Mouse (Mus musculus) MEL (cell line): ENCODE measurements around the gene Hoxb8. TPM values are rescaled to one million over a fixed set of nuclear protein-coding genes. Genes with fewer than 3 reads are reported as not detected.

Experiments used
- DNase-seq: peaks from one replicate; pipeline ENCODE4 v3.0.0; 2011; ENCODE audit warnings: low read depth, low spot score
- H3K27ac ChIP-seq: 2 replicates; pipeline ENCODE4 v1.5.1; 2012; ENCODE audit warnings: low read depth, mild to moderate bottlenecking, control low read depth, low read length, moderate library complexity; ENCODE audit not compliant: control insufficient read depth
- H3K27me3 ChIP-seq, 2 experiments: fragments of 150-350 bp in 1 of 2; sonication (generic) in 1 of 2; 2 replicates each; pipeline ENCODE4 v1.6.1; 2012; ENCODE audit warnings: low read length in 2 of 2, mild to moderate bottlenecking in 2 of 2, improper control_type of control experiment in 1 of 2, moderate library complexity in 1 of 2; ENCODE audit not compliant: insufficient read depth in 2 of 2, control insufficient read depth in 1 of 2
- H3K36me3 ChIP-seq, 2 experiments: 2 replicates each; pipeline ENCODE4 v1.6.1; 2012 to 2014; ENCODE audit warnings: low read length in 2 of 2, improper control_type of control experiment in 1 of 2, inconsistent platforms in 1 of 2, mild to moderate bottlenecking in 1 of 2; ENCODE audit not compliant: insufficient read depth in 2 of 2, control insufficient read depth in 1 of 2
- H3K4me1 ChIP-seq, 2 experiments: fragments of 150-350 bp in 1 of 2; sonication (generic) in 1 of 2; 2 replicates each; pipeline ENCODE4 v1.6.1; 2012; ENCODE audit warnings: low read length in 2 of 2, improper control_type of control experiment in 1 of 2, mild to moderate bottlenecking in 1 of 2; ENCODE audit not compliant: insufficient read depth in 2 of 2, control insufficient read depth in 1 of 2
- H3K4me3 ChIP-seq, 2 experiments: fragments of 150-350 bp in 1 of 2; sonication (generic) in 1 of 2; 2 replicates each; pipeline ENCODE4 v1.5.1; 2012; ENCODE audit warnings: low read depth in 2 of 2, low read length in 2 of 2, mild to moderate bottlenecking in 2 of 2, moderate library complexity in 2 of 2, control low read depth in 1 of 2, improper control_type of control experiment in 1 of 2; ENCODE audit not compliant: control insufficient read depth in 1 of 2, insufficient read depth in 1 of 2
- H3K79me2 ChIP-seq: 2 replicates; pipeline ENCODE4 v1.6.1; 2012; ENCODE audit warnings: mild to moderate bottlenecking, low read length, moderate library complexity; ENCODE audit not compliant: control insufficient read depth, poor library complexity, insufficient read depth
- H3K9ac ChIP-seq: 2 replicates; pipeline ENCODE4 v1.6.1; 2012; ENCODE audit warnings: low read depth, mild to moderate bottlenecking, control low read depth, low read length, moderate library complexity; ENCODE audit not compliant: control insufficient read depth, poor library complexity, severe bottlenecking
- H3K9me3 ChIP-seq: fragments of 150-350 bp; sonication (generic); replicated peaks from 2 replicates; pipeline ENCODE4 v1.6.1; 2012; ENCODE audit warnings: mild to moderate bottlenecking, low read length, improper control_type of control experiment, moderate library complexity; ENCODE audit not compliant: insufficient read depth
- BHLHE40 ChIP-seq: IDR thresholded peaks from 2 replicates; pipeline ENCODE4 v1.6.1; 2012; ENCODE audit warnings: low read depth, mild to moderate bottlenecking, inconsistent platforms, low read length, improper control_type of control experiment, borderline replicate concordance
- CTCF ChIP-seq, 3 experiments: IDR thresholded peaks in 2 of 3; conservative IDR thresholded peaks in 1 of 3; 2 replicates each; pipeline ENCODE4 v1.5.1; 2011 to 2012; ENCODE audit warnings: low read length in 3 of 3, low read depth in 2 of 3, mild to moderate bottlenecking in 2 of 3, improper control_type of control experiment in 1 of 3, inconsistent platforms in 1 of 3, mixed read lengths in 1 of 3, moderate library complexity in 1 of 3; ENCODE audit not compliant: control insufficient read depth in 1 of 3, insufficient read depth in 1 of 3, poor library complexity in 1 of 3, severe bottlenecking in 1 of 3
- EP300 ChIP-seq, 2 experiments: IDR thresholded peaks; 2 replicates each; pipeline ENCODE4 v1.6.1; 2011; ENCODE audit warnings: improper control_type of control experiment in 2 of 2, low read length in 2 of 2, low read depth in 1 of 2, mild to moderate bottlenecking in 1 of 2
- ETS1 ChIP-seq: IDR thresholded peaks from 2 replicates; pipeline ENCODE4 v1.6.1; 2012; ENCODE audit warnings: low read depth, mild to moderate bottlenecking, inconsistent platforms, low read length, improper control_type of control experiment, moderate library complexity
- MAX ChIP-seq: IDR thresholded peaks from 2 replicates; pipeline ENCODE4 v1.6.1; 2011; ENCODE audit warnings: low read length, improper control_type of control experiment
- MEF2A ChIP-seq: IDR thresholded peaks from 2 replicates; pipeline ENCODE4 v1.6.1; 2014; ENCODE audit warnings: low read depth, mild to moderate bottlenecking, inconsistent platforms, low read length, improper control_type of control experiment; ENCODE audit not compliant: poor library complexity, insufficient replicate concordance, severe bottlenecking; ENCODE audit errors: extremely low read depth
- MXI1 ChIP-seq: IDR thresholded peaks from 2 replicates; pipeline ENCODE4 v1.6.1; 2011; ENCODE audit warnings: mild to moderate bottlenecking, low read depth, low read length, improper control_type of control experiment
- MYC ChIP-seq: IDR thresholded peaks from 2 replicates; pipeline ENCODE4 v1.6.1; 2011; ENCODE audit warnings: low read depth, mild to moderate bottlenecking, low read length, improper control_type of control experiment, moderate library complexity
- NELFE ChIP-seq: IDR thresholded peaks from 2 replicates; pipeline ENCODE4 v1.6.1; 2011; ENCODE audit warnings: low read depth, low read length, improper control_type of control experiment
- POLR2AphosphoS2 ChIP-seq: IDR thresholded peaks from 2 replicates; pipeline ENCODE4 v1.6.1; 2011; ENCODE audit warnings: low read length, improper control_type of control experiment
- RCOR1 ChIP-seq: IDR thresholded peaks from 2 replicates; pipeline ENCODE4 v1.6.1; 2012; ENCODE audit warnings: low read depth, mild to moderate bottlenecking, inconsistent platforms, low read length, improper control_type of control experiment
- TAL1 ChIP-seq: IDR thresholded peaks from 2 replicates; pipeline ENCODE4 v1.6.1; 2012; ENCODE audit warnings: mild to moderate bottlenecking, inconsistent platforms, low read length, moderate library complexity, mixed read lengths
- UBTF ChIP-seq: IDR thresholded peaks from 2 replicates; pipeline ENCODE4 v1.6.1; 2012; ENCODE audit warnings: low read depth, mild to moderate bottlenecking, inconsistent platforms, low read length, improper control_type of control experiment, moderate library complexity, borderline replicate concordance; ENCODE audit not compliant: insufficient read depth
- polyA plus RNA-seq, 2 experiments: library from polyadenylated mRNA; stranded (reverse) in 1 of 2; unstranded in 1 of 2; fragments of >175 nt in 1 of 2; fragments of >200 nt in 1 of 2; gene quantifications; 2 replicates each; pipeline versions ENCODE4 v1.2.1 to v1.2.4; 2012; ENCODE audit warnings: low replicate concordance in 2 of 2, low read depth in 1 of 2; ENCODE audit not compliant: insufficient read length in 2 of 2, insufficient read depth in 1 of 2, missing spikeins in 1 of 2
- total RNA-seq: library from RNA; depleted of rRNA; stranded (reverse); fragments of 300-350 nt; gene quantifications from 2 replicates; pipeline ENCODE4 v1.2.3, GENCODE M21; 2012

Hoxb8 gene
- total and polyA plus RNA-seq, 3 experiments = not detected

GRCm38 (mm10) chr11:96297428-96297827 is 15.7 kb downstream of the Hoxb8 start:
- no peaks in the 10 kb centered on the region for H3K9me3 ChIP-seq
- DNase-seq = no peak
- no peak for TF ChIP-seq CTCF (IDR thresholded peaks at IDR 0.05 in 2 of 3, conservative IDR thresholded peaks at IDR 0.05 in 1 of 3; ENCODE audit: control insufficient read depth in 1 of 3, insufficient read depth in 1 of 3, low read depth in 2 of 3, low read length in 3 of 3, poor library complexity in 1 of 3, severe bottlenecking in 1 of 3)
- no peak for TF ChIP-seq MYC
- TF ChIP-seq MAX = no peak
- no peak for TF ChIP-seq MXI1
- TF ChIP-seq BHLHE40 = no peak
- TF ChIP-seq MEF2A = no peak
- TF ChIP-seq RCOR1 = no peak
- no peak for TF ChIP-seq EP300 (IDR thresholded peaks at IDR 0.05; ENCODE audit: low read depth in 1 of 2, low read length in 2 of 2)
- no peak for TF ChIP-seq NELFE
- no peak for TF ChIP-seq TAL1
- TF ChIP-seq, all 39 proteins: peak for 0
- Histone ChIP-seq H3K36me3 (no peaks in the 10 kb centered on the region), H3K9ac (no peak overlapping the region), H3K27me3 (peaks cover 13 to 20% of the 10 kb centered on the region in 2 experiments), H3K4me3 (no peak overlapping the region), H3K27ac (no peak overlapping the region), H3K4me1 (0 out of 4 replicates have a peak, but pooled peaks cover 0 to 4% of the 10 kb centered on the region in 2 experiments), H3K79me2 (no peaks in the 10 kb centered on the region)

DNA sequence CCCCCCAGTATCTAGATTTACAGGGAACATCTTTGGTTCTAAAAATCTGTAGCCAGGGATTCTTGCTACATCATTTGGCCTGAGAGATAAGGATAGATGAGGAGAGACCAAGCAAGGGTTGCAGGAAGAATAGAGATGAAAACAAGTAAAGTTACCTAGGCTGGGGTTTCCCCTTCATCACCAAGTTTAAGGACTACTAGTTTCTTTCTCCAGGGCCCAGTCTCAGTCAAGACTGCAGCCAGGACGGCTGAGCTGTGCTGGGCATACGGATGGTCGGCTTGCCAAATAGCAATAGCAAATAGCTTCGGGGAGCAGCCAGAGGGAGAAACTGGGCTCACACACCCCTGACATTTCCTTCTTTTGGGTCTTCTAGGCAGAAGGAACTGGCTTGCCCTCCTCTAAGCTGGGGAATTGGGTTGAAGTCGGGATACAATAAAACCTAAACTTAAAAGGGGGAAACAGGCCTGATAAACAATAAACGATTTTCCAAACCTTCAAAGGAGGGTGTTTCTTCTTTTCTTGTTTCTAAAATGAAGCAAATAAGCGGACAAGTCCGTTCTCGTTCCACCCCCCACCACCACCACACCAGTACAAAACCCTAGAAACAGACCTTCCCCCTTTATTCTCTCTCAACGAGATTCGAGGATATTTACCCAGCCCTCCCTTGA is 16.4 kb downstream of the Hoxb8 start:
- Histone ChIP-seq H3K36me3 (no peaks in the 10 kb centered on the region), H3K4me3 (no peak overlapping the region), H3K9ac (no peak overlapping the region), H3K4me1 (0 out of 4 replicates have a peak, but pooled peaks cover 0 to 4% of the 10 kb centered on the region in 2 experiments), H3K27ac (no peak overlapping the region), H3K27me3 (peaks cover 13 to 17% of the 10 kb centered on the region in 2 experiments), H3K9me3 (no peaks in the 10 kb centered on the region), H3K79me2 (no peaks in the 10 kb centered on the region)
- TF ChIP-seq BHLHE40 (no peak), MYC (no peak), POLR2AphosphoS2 (no peak), UBTF (no peak), MEF2A (no peak), ETS1 (no peak)
- DNase-seq = no peak
